Mouse (Mus musculus): ENCODE measurements around the gene Hapln2. TPM values are rescaled to one million over a fixed set of nuclear protein-coding genes. Genes with fewer than 3 reads are reported as not detected.

The Hapln2 gene
- total and polyA plus RNA-seq, 3 experiments = not detected

GRCm38 (mm10) chr3:87988068-87988467 is 39.3 kb downstream of the Hapln2 start:
- in situ Hi-C loops (cut with MboI; ENCODE audit: low pct_ligation_motif_present, low pct_unique_long_range_greater_than_20kb, low sequenced_read_pairs) = no loop called here
- no peak overlapping the region for H3K27ac ChIP-seq (ENCODE audit: insufficient read depth, low read depth)
- peak overlapping the region; percentile 85 for H3K4me2 ChIP-seq (ENCODE audit: insufficient read depth, low read depth, poor library complexity, severe bottlenecking)
- H3K4me1 ChIP-seq (ENCODE audit: control insufficient read depth in 1 of 2, insufficient read depth in 2 of 2) = peaks cover 11 to 49% of the 10 kb centered on the region in 2 experiments
- dilution Hi-C loops (cut with MboI; ENCODE audit: extremely low pct_ligation_motif_present, extremely low pct_unique_long_range_greater_than_20kb, low sequenced_read_pairs) = no loop called here
- no peaks in the 10 kb centered on the region for H3K79me2 ChIP-seq (replicated peaks; ENCODE audit: control insufficient read depth, extremely low read depth, insufficient read depth, poor library complexity, severe bottlenecking)
- H3K36me3 ChIP-seq (replicated peaks in 1 of 2; ENCODE audit: control insufficient read depth in 1 of 2, insufficient read depth in 1 of 2, low read length in 1 of 2) = no peaks in the 10 kb centered on the region
- DNase-seq (ENCODE audit: extremely low read depth) = no peak
- H3K4me3 ChIP-seq (replicated peaks in 1 of 3; ENCODE audit: low read depth in 2 of 3, low read length in 2 of 3, poor library complexity in 1 of 3) = peak overlapping the region; percentile 30 to 49 (median 36)
- TF ChIP-seq CTCF (conservative IDR thresholded peaks at IDR 0.05 in 1 of 2, IDR thresholded peaks at IDR 0.05 in 1 of 2; ENCODE audit: low read depth in 2 of 2, low read length in 2 of 2) = peak in 1 of 2 experiments; percentile 21; a peak in 2 of 4 replicates
- no peak for TF ChIP-seq SIN3A (IDR thresholded peaks at IDR 0.05; ENCODE audit: low read length)
- no peak for TF ChIP-seq CHD2 (IDR thresholded peaks at IDR 0.05; ENCODE audit: low read length)
- H3K9ac ChIP-seq (ENCODE audit: insufficient read depth, low read depth) = no peak overlapping the region; the same call in 1 of the 2 replicates
- H3K9me3 ChIP-seq (replicated peaks; ENCODE audit: low read length) = no peaks in the 10 kb centered on the region
- H3K27me3 ChIP-seq (replicated peaks) = peaks cover 50% of the 10 kb centered on the region

DNA sequence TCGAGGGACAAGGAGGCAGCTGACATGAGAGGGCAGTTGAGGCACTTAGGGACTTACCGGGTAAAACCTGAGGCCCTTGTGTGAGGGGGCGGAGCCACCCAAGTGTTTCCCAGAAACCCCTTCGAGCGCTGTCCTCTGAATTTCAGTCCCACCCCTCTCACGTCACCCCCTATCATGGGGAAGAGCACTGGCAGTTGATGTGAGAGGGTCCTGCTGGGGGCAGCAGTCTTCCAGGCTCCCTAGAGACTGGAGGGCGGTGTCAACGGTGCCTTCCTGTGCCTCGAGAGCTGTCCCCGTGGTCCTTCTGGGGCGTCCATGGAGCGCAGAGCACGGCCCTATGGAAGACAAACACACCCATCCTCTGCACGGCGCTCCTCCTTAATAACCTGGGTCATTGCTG is 39.8 kb downstream of the Hapln2 start:
- Histone ChIP-seq H3K79me2 (replicated peaks; ENCODE audit: control insufficient read depth, extremely low read depth, insufficient read depth, poor library complexity, severe bottlenecking) (no peaks in the 10 kb centered on the region), H3K36me3 (replicated peaks in 1 of 2; ENCODE audit: control insufficient read depth in 1 of 2, insufficient read depth in 1 of 2, low read length in 1 of 2) (no peaks in the 10 kb centered on the region), H3K27ac (ENCODE audit: insufficient read depth, low read depth) (peak overlapping the region; percentile 20; the same call in 1 of the 2 replicates), H3K27me3 (replicated peaks) (peaks cover 46% of the 10 kb centered on the region), H3K4me3 (replicated peaks in 1 of 3; ENCODE audit: low read depth in 2 of 3, low read length in 2 of 3, poor library complexity in 1 of 3) (peak overlapping the region; percentile 30 to 49 (median 46)), H3K4me1 (ENCODE audit: control insufficient read depth in 1 of 2, insufficient read depth in 2 of 2) (peaks cover 15 to 53% of the 10 kb centered on the region in 2 experiments), H3K9me3 (replicated peaks; ENCODE audit: low read length) (no peaks in the 10 kb centered on the region), H3K9ac (ENCODE audit: insufficient read depth, low read depth) (peak overlapping the region; percentile 69), H3K4me2 (ENCODE audit: insufficient read depth, low read depth, poor library complexity, severe bottlenecking) (peak overlapping the region; percentile 85)
- in situ Hi-C loops (cut with MboI; ENCODE audit: low pct_ligation_motif_present, low pct_unique_long_range_greater_than_20kb, low sequenced_read_pairs) = no loop called here
- dilution Hi-C loops (cut with MboI; ENCODE audit: extremely low pct_ligation_motif_present, extremely low pct_unique_long_range_greater_than_20kb, low sequenced_read_pairs) = no loop called here
- DNase-seq (ENCODE audit: extremely low read depth) = peak; percentile 91
- 0 out of 2 replicates have a peak, but pooled peaks have one; percentile 31 for TF ChIP-seq TBP (conservative IDR thresholded peaks at IDR 0.05; ENCODE audit: low read depth, low read length)
- TF ChIP-seq E2F4 (IDR thresholded peaks at IDR 0.05; ENCODE audit: insufficient replicate concordance, low read depth, low read length) = no peak
- TF ChIP-seq KAT2A (IDR thresholded peaks at IDR 0.05; ENCODE audit: insufficient replicate concordance, low read length) = 0 out of 2 replicates have a peak, but pooled peaks have one; percentile 37
- peak; percentile 74 for TF ChIP-seq POLR2A (IDR thresholded peaks at IDR 0.05; ENCODE audit: low read depth, low read length)
- TF ChIP-seq ZKSCAN1 (IDR thresholded peaks at IDR 0.05; ENCODE audit: borderline replicate concordance, low read depth, low read length) = no peak
- peak; percentile 32; the same call in 1 of the 2 replicates for TF ChIP-seq ZMIZ1 (IDR thresholded peaks at IDR 0.05; ENCODE audit: low read depth, low read length)
- peak; percentile 63 for TF ChIP-seq NELFE (IDR thresholded peaks at IDR 0.05; ENCODE audit: low read depth, low read length)
- no peak for TF ChIP-seq SMC3 (IDR thresholded peaks at IDR 0.05; ENCODE audit: low read depth, low read length)
- TF ChIP-seq TCF12 (IDR thresholded peaks at IDR 0.05; ENCODE audit: low read depth, low read length) = peak; percentile 54; the same call in 1 of the 2 replicates

DNA sequence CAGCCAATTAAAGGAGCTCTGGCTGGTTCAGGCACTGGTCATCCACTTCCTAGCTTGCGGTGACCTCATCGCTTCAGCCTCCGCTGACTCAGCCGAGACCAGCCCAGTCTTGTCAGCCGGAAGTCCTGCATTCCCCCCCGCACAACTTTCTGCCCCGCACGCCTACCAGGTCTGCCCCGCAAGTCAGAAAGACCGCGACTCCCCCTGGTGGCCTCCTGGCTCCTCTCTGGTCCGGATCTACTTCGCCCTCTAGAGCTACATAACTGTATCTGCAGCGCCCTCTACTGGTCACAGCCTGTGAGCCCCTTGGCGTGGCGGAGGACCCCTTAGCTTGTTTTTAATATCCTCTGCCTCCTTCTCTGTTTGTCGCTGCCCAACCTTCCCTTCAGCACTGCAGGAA is 40.5 kb downstream of the Hapln2 start:
- no peaks in the 10 kb centered on the region for H3K9me3 ChIP-seq (replicated peaks; ENCODE audit: low read length)
- H3K9ac ChIP-seq (ENCODE audit: insufficient read depth, low read depth) = peak overlapping the region; percentile 69
- peak overlapping the region; percentile 30 to 49 (median 46) for H3K4me3 ChIP-seq (replicated peaks in 1 of 3; ENCODE audit: low read depth in 2 of 3, low read length in 2 of 3, poor library complexity in 1 of 3)
- H3K36me3 ChIP-seq (replicated peaks in 1 of 2; ENCODE audit: control insufficient read depth in 1 of 2, insufficient read depth in 1 of 2, low read length in 1 of 2) = no peaks in the 10 kb centered on the region
- H3K27ac ChIP-seq (ENCODE audit: insufficient read depth, low read depth) = peak overlapping the region; percentile 20; the same call in 1 of the 2 replicates
- DNase-seq (ENCODE audit: extremely low read depth) = peak; percentile 99
- H3K79me2 ChIP-seq (replicated peaks; ENCODE audit: control insufficient read depth, extremely low read depth, insufficient read depth, poor library complexity, severe bottlenecking) = no peaks in the 10 kb centered on the region
- peaks cover 38% of the 10 kb centered on the region for H3K27me3 ChIP-seq (replicated peaks)
- peak overlapping the region; percentile 85 for H3K4me2 ChIP-seq (ENCODE audit: insufficient read depth, low read depth, poor library complexity, severe bottlenecking)
- in situ Hi-C loops (cut with MboI; ENCODE audit: low pct_ligation_motif_present, low pct_unique_long_range_greater_than_20kb, low sequenced_read_pairs) = no loop called here
- peaks cover 21 to 61% of the 10 kb centered on the region in 2 experiments for H3K4me1 ChIP-seq (ENCODE audit: control insufficient read depth in 1 of 2, insufficient read depth in 2 of 2)
- dilution Hi-C loops (cut with MboI; ENCODE audit: extremely low pct_ligation_motif_present, extremely low pct_unique_long_range_greater_than_20kb, low sequenced_read_pairs) = no loop called here
- TF ChIP-seq CTCF (conservative IDR thresholded peaks at IDR 0.05 in 1 of 2, IDR thresholded peaks at IDR 0.05 in 1 of 2; ENCODE audit: low read depth in 2 of 2, low read length in 2 of 2) (peak; percentile 82 to 100), E2F4 (IDR thresholded peaks at IDR 0.05; ENCODE audit: insufficient replicate concordance, low read depth, low read length) (no peak), MAX (IDR thresholded peaks at IDR 0.05; ENCODE audit: low read length) (peak; percentile 74; the same call in 1 of the 2 replicates), MXI1 (IDR thresholded peaks at IDR 0.05; ENCODE audit: low read depth, low read length) (peak; percentile 31), MYC (IDR thresholded peaks at IDR 0.05; ENCODE audit: low read depth, low read length) (peak; percentile 77; the same call in 1 of the 2 replicates), TBP (conservative IDR thresholded peaks at IDR 0.05; ENCODE audit: low read depth, low read length) (no peak), ETS1 (conservative IDR thresholded peaks at IDR 0.05; ENCODE audit: low read depth, low read length) (peak; percentile 73), POLR2A (IDR thresholded peaks at IDR 0.05; ENCODE audit: low read depth, low read length) (no peak), RAD21 (IDR thresholded peaks at IDR 0.05; ENCODE audit: low read depth, low read length) (peak; percentile 98), MAZ (IDR thresholded peaks at IDR 0.05; ENCODE audit: low read depth, low read length) (peak; percentile 86), IRF4 (IDR thresholded peaks at IDR 0.05; ENCODE audit: low read depth, low read length) (peak; percentile 82), ZC3H11A (IDR thresholded peaks at IDR 0.05; ENCODE audit: low read depth, low read length) (peak; percentile 75), EP300 (IDR thresholded peaks at IDR 0.05; ENCODE audit: low read length) (peak; percentile 8; the same call in 1 of the 2 replicates), ZMIZ1 (IDR thresholded peaks at IDR 0.05; ENCODE audit: low read depth, low read length) (no peak; the same call in 1 of the 2 replicates), ELF1 (IDR thresholded peaks at IDR 0.05; ENCODE audit: low read depth, low read length) (peak; percentile 86), CHD2 (IDR thresholded peaks at IDR 0.05; ENCODE audit: low read length) (no peak), BHLHE40 (IDR thresholded peaks at IDR 0.05; ENCODE audit: low read depth, low read length) (peak; percentile 75), MAFK (IDR thresholded peaks at IDR 0.05; ENCODE audit: insufficient replicate concordance, low read length) (peak; percentile 65; the same call in 1 of the 2 replicates)

Measured in CH12.LX (cell line).